ENCODE assay signal across 11 mouse cellular contexts in genomic region chr8:89038920-89039319, GRCm38 (mm10). TPM values are rescaled to one million over a fixed set of nuclear protein-coding genes. Genes with fewer than 3 reads are reported as not detected.
DNase-seq lines count a peak whose midpoint lies in the region; ATAC-seq lines count a peak whose summit lies in the region.
"Had no signal": no experiment of that assay in that cellular context is flagged by ENCODE, and none has a peak within 500 bp of the region (broad histone marks: within the 10 kb centered on the region; RNA-seq: fewer than 3 reads in every experiment).

No protein-coding gene starts in this region.

- H3K36me3 ChIP-seq in kidney, embryonic 16.5 days (ENCODE audit: insufficient read depth, low read length): no peaks in the 10 kb centered on the region
- no peaks in the 10 kb centered on the region for H3K36me3 ChIP-seq in forebrain, embryonic 15.5 days
- no peaks in the 10 kb centered on the region for H3K36me3 ChIP-seq in limb, embryonic 11.5 days (ENCODE audit: control insufficient read depth, insufficient read depth, low read length)
- H3K36me3 ChIP-seq in neural tube, embryonic 13.5 days: no peaks in the 10 kb centered on the region
- H3K36me3 ChIP-seq: embryonic facial prominence, embryonic 15.5 days had no signal

- ATAC-seq in kidney, embryonic 16.5 days (ENCODE audit: low FRiP score, low TSS enrichment): no peak
- no peak for ATAC-seq in forebrain, embryonic 15.5 days (replicated peaks)
- no peak for ATAC-seq in limb, embryonic 11.5 days (ENCODE audit: insufficient number of reproducible peaks, low FRiP score, low TSS enrichment, low read depth)
- ATAC-seq in neural tube, embryonic 13.5 days (ENCODE audit: low read depth): no peak
- ATAC-seq: lung, postnatal 0 days had no signal

- H3K4me3 ChIP-seq in kidney, embryonic 16.5 days (ENCODE audit: low read length): peak overlapping the region; percentile 39
- peak overlapping the region; percentile 60 for H3K4me3 ChIP-seq in forebrain, embryonic 15.5 days
- peak overlapping the region; percentile 21 for H3K4me3 ChIP-seq in limb, embryonic 11.5 days (ENCODE audit: low read depth, low read length)
- H3K4me3 ChIP-seq in neural tube, embryonic 13.5 days: peak overlapping the region; percentile 69
- H3K4me3 ChIP-seq: embryonic facial prominence, embryonic 15.5 days had no signal

- H3K4me1 ChIP-seq in kidney, embryonic 16.5 days (ENCODE audit: insufficient read depth, low read length): peaks cover 12% of the 10 kb centered on the region
- H3K4me1 ChIP-seq in forebrain, embryonic 15.5 days: peaks cover 73% of the 10 kb centered on the region
- peaks cover 13% of the 10 kb centered on the region for H3K4me1 ChIP-seq in limb, embryonic 11.5 days (ENCODE audit: control insufficient read depth, insufficient read depth, low read length)
- peaks cover 61% of the 10 kb centered on the region for H3K4me1 ChIP-seq in neural tube, embryonic 13.5 days (replicated peaks)

- peaks cover 4% of the 10 kb centered on the region; the same call in 1 of the 2 replicates for H3K27me3 ChIP-seq in kidney, embryonic 16.5 days (ENCODE audit: insufficient read depth, low read length)
- no peaks in the 10 kb centered on the region for H3K27me3 ChIP-seq in forebrain, embryonic 15.5 days
- no peaks in the 10 kb centered on the region; the same call in 1 of the 2 replicates for H3K27me3 ChIP-seq in limb, embryonic 11.5 days (ENCODE audit: control insufficient read depth, insufficient read depth, low read length)
- H3K27me3 ChIP-seq in neural tube, embryonic 13.5 days: peaks cover 12% of the 10 kb centered on the region; the same call in 1 of the 2 replicates
- H3K27me3 ChIP-seq: CH12.LX had no signal

- no peaks in the 10 kb centered on the region for H3K9me3 ChIP-seq in kidney, embryonic 16.5 days (ENCODE audit: low read length)
- no peaks in the 10 kb centered on the region for H3K9me3 ChIP-seq in forebrain, embryonic 15.5 days
- no peaks in the 10 kb centered on the region for H3K9me3 ChIP-seq in limb, embryonic 11.5 days (ENCODE audit: control insufficient read depth, low read length)
- H3K9me3 ChIP-seq in neural tube, embryonic 13.5 days: no peaks in the 10 kb centered on the region
- H3K9me3 ChIP-seq: embryonic facial prominence, embryonic 15.5 days had no signal

- 38% methylated on average over 4 of the region's 4 CpGs for WGBS in kidney, embryonic 16.5 days
- WGBS in forebrain, embryonic 15.5 days: 22% methylated on average over 4 of the region's 4 CpGs
- whole genome bisulfite sequencing in limb, embryonic 11.5 days: 45% methylated on average over 4 of the region's 4 CpGs
- 29% methylated on average over 4 of the region's 4 CpGs for WGBS in neural tube, embryonic 13.5 days

- peak overlapping the region; percentile 68 for H3K4me2 ChIP-seq in kidney, embryonic 16.5 days (replicated peaks; ENCODE audit: low read depth, low read length)
- peak overlapping the region; percentile 72 for H3K4me2 ChIP-seq in forebrain, embryonic 15.5 days (replicated peaks)
- H3K4me2 ChIP-seq in limb, embryonic 11.5 days (ENCODE audit: low read depth, severe bottlenecking): peak overlapping the region; percentile 38
- peak overlapping the region; percentile 85 for H3K4me2 ChIP-seq in neural tube, embryonic 13.5 days
- H3K4me2 ChIP-seq: embryonic facial prominence, embryonic 15.5 days had no signal

- peak overlapping the region; percentile 58; the same call in 1 of the 2 replicates for H3K27ac ChIP-seq in kidney, embryonic 16.5 days (ENCODE audit: low read length)
- H3K27ac ChIP-seq in forebrain, embryonic 15.5 days (replicated peaks): no peak overlapping the region
- H3K27ac ChIP-seq in limb, embryonic 11.5 days (replicated peaks; ENCODE audit: low read depth, low read length): no peak overlapping the region
- H3K27ac ChIP-seq in neural tube, embryonic 13.5 days (replicated peaks): peak overlapping the region; percentile 98; the same call in 1 of the 2 replicates
- H3K27ac ChIP-seq: embryonic facial prominence, embryonic 15.5 days had no signal

- peak overlapping the region; percentile 57 for H3K9ac ChIP-seq in kidney, embryonic 16.5 days (replicated peaks; ENCODE audit: low read length)
- H3K9ac ChIP-seq in forebrain, embryonic 15.5 days (replicated peaks): 0 out of 2 replicates have a peak overlapping the region, but pooled peaks have one; percentile 12
- peak overlapping the region; percentile 59 for H3K9ac ChIP-seq in limb, embryonic 11.5 days (ENCODE audit: low read length)
- H3K9ac ChIP-seq in neural tube, embryonic 13.5 days: peak overlapping the region; percentile 89
- H3K9ac ChIP-seq: embryonic facial prominence, embryonic 15.5 days had no signal

- no peak for DNase-seq in kidney, postnatal 4 days
- no peak for DNase-seq in limb, embryonic 11.5 days (ENCODE audit: low spot score)
- DNase-seq in ovary, postnatal 36 days (ENCODE audit: low spot score): no peak
- DNase-seq in cerebellum, adult 8-10 months: no peak
- DNase-seq: cerebellum, postnatal 10 days had no signal

RNA-seq across cellular contexts. Expression of gene Sall1, which starts 5.0 kb away (rescaled TPM):
- polyA plus RNA-seq in kidney, embryonic 16.5 days (2015; fragmentation: Nextera tagmentation; extraction: Ambion mirVana): 38.7 and 44.4 TPM in 2 replicates
- polyA plus RNA-seq in forebrain, embryonic 15.5 days (2015; fragmentation: Nextera tagmentation; extraction: Ambion mirVana): 15.4 and 17.4 TPM in 2 replicates
- 30.0 and 30.4 TPM in 2 replicates for polyA plus RNA-seq in limb, embryonic 11.5 days (2014; fragmentation: Nextera tagmentation; extraction: Ambion mirVana)
- 17.1 and 17.2 TPM in 2 replicates for polyA plus RNA-seq in neural tube, embryonic 13.5 days (2015; fragmentation: Nextera tagmentation; extraction: Ambion mirVana)

Comparison
In these comparisons a context has a peak if more than half of its experiments do, and no peak if none do; other contexts are left out.
1. H3K27ac ChIP-seq: peak in kidney, embryonic 16.5 days (single experiment) and neural tube, embryonic 13.5 days (single experiment); none in forebrain, embryonic 15.5 days (single experiment) and limb, embryonic 11.5 days (single experiment).
2. H3K9ac ChIP-seq: peak in every context shown above with its lines; median percentile 89 in neural tube, embryonic 13.5 days; 59 in limb, embryonic 11.5 days; 57 in kidney, embryonic 16.5 days; 12 in forebrain, embryonic 15.5 days.
3. Peak in every context shown above with its lines, with median percentiles within 50 percentile points of each other: H3K4me2 ChIP-seq and H3K4me3 ChIP-seq.